Mouse (Mus musculus) right cerebral cortex, postnatal 25 days (tissue): ENCODE data around the gene Apoa1.

ENCODE experiments used
- DNase-seq: peaks from one replicate; pipeline ENCODE4 v3.0.0; 2022

Gene Apoa1

DNA sequence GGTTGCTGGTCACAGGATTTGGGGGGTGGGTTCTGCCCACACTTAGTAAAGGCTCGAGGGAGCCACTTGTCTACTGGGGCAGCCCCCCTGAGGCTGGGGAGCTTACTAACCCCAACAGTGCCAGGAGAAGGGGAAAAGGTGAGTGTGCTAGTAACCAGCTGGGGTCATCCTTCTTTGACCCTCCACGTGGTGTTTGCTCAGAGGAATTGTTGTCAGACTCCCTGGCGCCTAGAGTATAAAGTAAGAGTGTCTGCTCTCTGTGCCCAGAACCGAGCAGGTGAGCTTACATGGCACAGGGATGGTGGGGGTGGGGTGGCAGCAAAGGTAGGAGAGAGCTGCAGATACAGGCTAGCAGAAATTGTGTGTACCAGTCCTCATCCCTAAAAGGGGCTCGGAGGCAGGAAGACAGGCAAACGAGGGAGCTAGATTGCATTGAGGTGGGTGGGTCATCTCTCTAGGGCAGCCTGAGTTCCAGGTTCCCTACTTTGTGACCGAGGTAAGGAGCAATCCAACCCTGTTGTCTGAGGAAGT is 40.0 kb downstream of the Apoa1 start, which contains the start of gene Apoa5:
Gene Apoa5, plus strand, starts transcription at position 291 of the 531 bp plus-strand sequence.
- no peak for DNase-seq

DNA sequence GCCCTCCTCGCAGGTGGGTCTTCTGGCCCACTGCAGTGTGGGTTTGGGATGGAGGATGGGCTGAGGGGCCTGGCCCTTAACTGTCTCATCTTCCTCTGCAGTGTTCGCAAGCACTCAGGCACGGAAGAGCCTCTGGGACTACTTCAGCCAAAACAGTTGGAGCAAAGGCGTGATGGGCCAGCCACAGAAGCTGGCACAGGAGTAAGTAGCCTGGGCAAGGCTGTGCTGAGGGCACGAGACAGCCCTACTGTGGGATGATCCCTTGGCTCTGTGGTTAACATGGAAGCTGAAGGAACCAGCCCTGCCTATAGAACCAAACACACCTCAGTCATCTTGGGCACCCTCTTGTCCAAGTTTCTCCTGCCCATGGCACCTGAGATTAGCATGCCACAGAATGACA is 40.7 kb downstream of the Apoa1 start:
- DNase-seq, result no peak

DNA sequence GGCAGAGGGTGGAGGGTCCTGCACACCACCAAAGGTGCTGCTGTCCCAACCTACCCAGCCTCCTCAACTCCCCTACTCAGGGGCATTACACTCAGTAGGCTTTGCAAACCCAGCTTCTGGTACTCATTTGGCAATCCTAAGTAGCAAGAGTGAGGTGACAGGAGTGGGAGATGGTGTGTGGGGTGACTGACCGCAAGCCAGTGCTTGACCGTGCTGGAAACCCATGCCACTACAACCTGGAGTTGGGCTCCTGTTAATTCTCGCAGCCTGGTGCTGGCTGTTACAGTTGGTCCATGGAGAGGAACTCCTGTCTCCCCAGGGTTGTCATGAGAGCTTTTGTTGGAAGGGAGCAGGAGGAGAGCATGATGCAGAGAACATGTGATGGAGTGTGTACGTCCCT is 42.4 kb downstream of the Apoa1 start:
- DNase-seq, result no peak

DNA sequence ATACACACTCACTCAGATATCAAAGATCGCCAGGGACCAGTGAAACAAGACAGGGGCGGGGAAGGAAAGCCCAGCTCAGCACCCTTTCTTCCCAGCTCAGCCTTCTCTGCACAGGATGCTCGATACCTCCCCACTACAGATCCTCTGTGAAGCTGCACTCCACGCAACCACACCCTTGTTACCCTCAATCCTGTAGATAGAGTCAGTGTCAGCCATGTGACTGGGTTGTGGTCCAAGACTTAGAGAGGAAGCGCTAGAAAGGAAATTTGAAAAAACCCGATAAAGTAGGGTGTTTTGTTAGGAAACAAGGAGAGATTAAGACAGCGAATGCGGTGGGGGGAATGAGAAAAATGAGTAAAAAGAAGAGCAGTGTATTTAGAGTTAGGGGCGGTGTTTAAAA is 43.7 kb downstream of the Apoa1 start:
- DNase-seq, result no peak

DNA sequence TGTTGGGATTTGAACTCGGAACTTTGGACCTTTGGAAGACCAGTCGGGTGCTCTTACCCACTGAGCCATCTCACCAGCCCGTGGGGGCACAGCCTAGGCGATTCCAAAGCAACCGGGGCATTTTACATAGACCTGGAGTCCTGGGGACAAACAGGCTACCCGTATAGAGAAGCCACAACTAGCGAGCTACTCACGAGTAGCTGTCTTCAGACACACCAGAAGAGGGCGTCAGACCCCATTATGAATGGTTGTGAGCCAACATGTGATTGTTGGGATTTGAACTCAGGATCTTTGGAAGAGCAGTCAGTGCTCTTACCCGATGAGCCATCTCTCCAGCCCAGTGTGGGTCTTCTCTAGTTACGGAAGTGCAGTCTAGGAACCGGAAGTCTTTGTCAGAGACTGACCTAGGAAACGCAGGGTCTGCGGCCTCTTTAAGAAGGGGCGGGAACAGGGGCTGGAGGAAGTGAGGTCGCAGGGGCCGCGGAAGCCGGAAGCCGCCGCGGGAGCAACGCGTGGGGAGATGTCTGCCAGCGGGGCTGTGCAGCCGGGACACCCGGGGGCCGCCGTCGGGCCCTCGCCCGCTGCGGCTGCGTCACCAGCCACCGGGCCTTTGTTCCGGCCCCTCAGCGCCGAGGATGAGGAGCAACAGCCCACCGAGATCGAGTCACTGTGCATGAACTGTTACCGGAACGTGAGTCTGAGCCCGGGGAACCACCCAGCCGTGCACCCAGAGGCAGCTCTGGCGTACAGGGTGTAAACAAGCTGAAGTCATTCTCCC is 44.5 kb downstream of the Apoa1 start, which contains the start of gene Zpr1:
Gene Zpr1, plus strand, starts transcription at position 388 of the 778 bp plus-strand sequence.
- DNase-seq, result peak; percentile 90

DNA sequence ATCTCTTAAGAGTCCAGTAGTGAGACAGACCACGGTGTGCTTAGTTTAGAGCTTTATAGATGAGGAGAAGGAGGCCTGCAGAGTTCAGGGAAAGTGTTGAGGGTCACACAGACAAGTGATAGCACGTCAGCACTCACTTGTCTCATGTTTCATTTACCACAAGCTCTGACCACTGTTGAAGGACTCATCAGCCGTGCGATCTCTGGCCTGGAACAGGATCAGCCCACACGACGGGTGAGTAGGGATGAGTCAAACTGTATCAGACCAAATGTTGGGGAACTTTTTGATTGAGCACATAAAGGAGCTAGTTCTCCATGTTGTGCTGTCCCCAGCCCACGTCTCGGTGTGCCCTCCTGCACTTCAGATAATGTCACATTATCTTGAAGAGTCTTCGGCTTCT is 46.1 kb downstream of the Apoa1 start:
- DNase-seq, result no peak
